In genomic region chr13:44833353-44833752, GRCm38 (mm10) we compare ENCODE assay signal across 8 mouse cellular contexts.
DNase-seq lines count a peak whose midpoint lies in the region; ATAC-seq and TF ChIP-seq lines count a peak whose summit lies in the region.

No protein-coding gene starts in this region.

- intact Hi-C loops in gastrocnemius, adult 2 months (cut with DNase I), result loop anchor here (5.0 to 10.0 kb wide), 4 partner anchors 71 to 1039 kb away; no protein-coding TSS in a partner anchor

- ATAC-seq in inflammation-experienced regulatory T-cells, adult 6 months, result peak; percentile 72

- peak; percentile 84 for TF ChIP-seq CTCF in gastrocnemius, adult 2 months (IDR thresholded peaks at IDR 0.05)

- DNase-seq in gastrocnemius, adult 2 months, result no peak
- DNase-seq in gastrocnemius, postnatal 25 days, result no peak
- DNase-seq in thymus, postnatal 14 days, result peak; percentile 28
- DNase-seq in thymus, postnatal 36 days, result no peak
- DNase-seq in cerebellum, postnatal 36 days, result peak; percentile 16 to 62
- DNase-seq in lung, postnatal 10 days, result peak; percentile 77
- DNase-seq in c-Kit-positive CD71-positive TER-119-positive erythroid progenitor cells, embryonic 14.5 days (ENCODE audit: low spot score), result no peak

- no peak overlapping the region for H3K27ac ChIP-seq in gastrocnemius, adult 2 months

- no peak overlapping the region for H3K4me3 ChIP-seq in gastrocnemius, adult 2 months

Comparison
In these comparisons a context has a peak if more than half of its experiments do, and no peak if none do; other contexts are left out.
1. DNase-seq: peak in thymus, postnatal 14 days (single experiment), cerebellum, postnatal 36 days (2 of 2) and lung, postnatal 10 days (single experiment); none in gastrocnemius, adult 2 months (single experiment), gastrocnemius, postnatal 25 days (single experiment), thymus, postnatal 36 days (0 of 2) and c-Kit-positive CD71-positive TER-119-positive erythroid progenitor cells, embryonic 14.5 days (single experiment).